Mouse (Mus musculus): ENCODE measurements at regions not wholly inside any gene's neighbourhood (a gene's known extent, or its start where the extent isn't known, plus 50 kb on each side); places are given as distances from the start of the nearest gene placed in this dataset.

- no peak for ATAC-seq (ENCODE audit: insufficient number of reproducible peaks, low FRiP score, low TSS enrichment)
These were observed 129.6 kb upstream of the Med14 start for GRCm38 (mm10) chrX:12891468-12891867.

DNA sequence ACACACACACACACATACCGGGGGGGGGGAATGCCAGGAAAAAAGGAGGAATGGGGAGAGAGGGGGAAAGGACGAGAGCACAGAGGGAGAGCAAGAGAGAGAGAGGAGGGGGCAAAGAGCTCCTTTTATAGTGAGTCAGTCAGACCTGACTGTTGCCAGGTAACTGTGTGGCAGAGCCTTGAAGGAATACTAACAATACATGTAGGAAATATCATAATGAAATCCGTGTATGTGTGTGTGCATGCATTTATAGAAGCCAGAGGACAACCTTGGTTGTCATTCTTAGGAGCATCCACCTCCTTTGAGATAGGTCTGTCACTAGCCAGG, 127.6 kb upstream of the Med14 start:
- ATAC-seq (ENCODE audit: insufficient number of reproducible peaks, low FRiP score, low TSS enrichment) = no peak

DNA sequence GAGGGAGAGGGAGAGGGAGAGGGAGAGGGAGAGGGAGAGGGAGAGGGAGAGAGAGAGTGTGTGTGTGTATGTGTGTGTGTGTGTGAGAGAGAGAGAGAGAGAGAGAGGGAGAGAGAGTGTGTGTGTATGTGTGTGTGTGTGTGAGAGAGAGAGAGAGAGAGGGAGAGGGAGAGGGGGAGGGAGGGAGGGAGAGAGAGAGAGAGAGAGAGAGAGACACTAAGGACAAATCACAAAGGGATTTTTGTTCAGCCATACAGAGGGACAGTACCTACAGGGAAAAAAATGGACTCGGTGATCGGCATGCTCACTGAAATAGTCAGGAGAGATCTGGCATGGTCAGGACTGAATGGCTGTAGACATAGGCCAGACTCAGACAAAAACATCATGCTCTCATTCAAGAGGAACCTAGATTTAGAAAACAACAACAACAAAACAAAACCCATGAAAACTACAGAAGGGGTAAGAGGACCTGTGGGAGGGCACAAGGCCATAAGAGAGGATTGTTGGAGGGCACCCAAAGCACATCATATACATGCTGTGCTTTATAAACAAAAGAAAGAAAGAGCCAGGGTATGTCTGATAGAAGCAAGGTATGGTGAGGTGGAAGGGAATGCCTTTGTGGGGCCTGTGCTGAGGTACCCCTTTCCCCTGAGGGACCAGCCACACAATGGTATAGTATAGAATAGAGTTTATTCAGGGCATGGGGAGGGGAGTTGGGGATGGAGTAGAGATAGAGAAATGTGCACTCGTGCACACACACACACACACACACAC, 127.0 kb upstream of the Med14 start:
- ATAC-seq (ENCODE audit: insufficient number of reproducible peaks, low FRiP score, low TSS enrichment) = no peak

DNA sequence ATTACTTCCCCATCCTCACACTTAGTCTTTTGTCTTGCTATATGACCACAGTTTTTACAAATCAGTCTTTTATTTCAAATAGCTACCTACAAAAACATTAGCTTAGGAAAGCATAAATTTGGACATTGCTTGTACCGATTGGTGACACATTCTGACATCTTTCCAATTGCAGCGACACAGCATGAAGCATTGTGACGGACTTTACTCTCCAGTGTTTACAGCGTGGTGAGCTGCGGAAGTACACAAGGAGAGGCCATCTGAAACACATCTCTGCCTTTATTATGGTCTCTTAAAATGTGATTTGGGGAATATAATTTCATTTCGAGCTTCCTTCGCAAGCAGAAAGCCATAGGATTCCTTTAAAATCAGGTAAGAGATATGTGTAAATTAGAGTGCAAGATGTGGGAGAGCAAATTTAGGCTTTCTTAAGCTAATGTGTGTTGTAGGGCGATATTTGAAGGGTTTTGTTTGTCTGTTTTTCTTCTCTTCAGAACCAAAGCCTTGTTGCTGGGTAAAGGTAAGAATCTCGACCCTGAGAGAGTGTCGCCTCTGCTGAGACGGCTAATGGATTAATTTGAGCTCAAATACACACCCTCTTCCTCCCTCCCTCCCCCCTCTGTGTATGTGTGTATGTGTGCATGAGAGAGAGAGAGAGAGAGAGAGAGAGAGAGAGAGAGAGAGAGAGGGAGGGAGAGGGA, 126.3 kb upstream of the Med14 start:
- no peak for ATAC-seq (ENCODE audit: insufficient number of reproducible peaks, low FRiP score, low TSS enrichment)

- no peak for ATAC-seq (ENCODE audit: insufficient number of reproducible peaks, low FRiP score, low TSS enrichment)
These were observed 125.6 kb upstream of the Med14 start for GRCm38 (mm10) chrX:12887516-12887915.

DNA sequence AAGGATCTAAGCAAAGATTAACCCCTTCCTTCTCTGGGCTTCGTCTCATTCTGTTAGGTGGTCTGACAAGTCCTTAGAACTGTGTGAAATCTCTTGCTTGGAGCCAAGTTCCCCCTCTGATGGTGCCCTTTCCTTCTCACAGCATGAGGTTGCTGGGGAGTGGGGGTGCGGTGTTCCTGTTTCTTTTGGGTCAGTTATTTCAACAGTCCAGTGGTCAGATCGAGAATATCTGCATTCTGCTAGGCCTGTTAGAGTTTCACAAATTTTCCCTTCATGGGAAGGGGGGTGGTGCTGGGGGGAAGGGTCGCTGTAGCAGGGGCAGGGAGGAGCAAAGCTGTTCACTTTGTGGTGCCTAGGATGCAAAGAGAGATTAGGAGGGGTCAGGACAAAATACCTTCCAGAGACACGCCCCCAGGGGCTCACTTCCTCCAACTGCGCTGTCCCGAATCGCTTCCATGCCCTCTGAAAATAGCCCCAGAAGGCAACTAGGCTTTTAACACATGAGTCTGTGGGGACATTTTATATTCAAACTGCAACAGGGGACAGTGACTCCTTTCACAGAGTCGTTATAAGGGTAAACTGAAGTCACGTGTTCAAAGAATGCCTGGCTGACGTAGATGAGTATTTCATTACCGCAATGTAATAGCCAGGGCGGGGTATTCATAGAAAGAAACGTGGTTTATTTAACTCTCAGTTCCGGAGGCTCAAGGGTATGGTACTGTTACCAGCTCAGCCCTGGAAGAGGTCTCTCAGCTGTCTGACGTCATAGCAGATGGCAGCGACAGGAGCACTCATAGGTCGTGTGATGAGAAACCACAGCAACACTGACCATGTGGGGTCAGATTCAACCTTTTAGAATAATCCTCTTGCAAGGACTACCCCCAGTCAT, 124.5 kb upstream of the Med14 start:
- no peak for ATAC-seq (ENCODE audit: insufficient number of reproducible peaks, low FRiP score, low TSS enrichment)

- ATAC-seq (ENCODE audit: insufficient number of reproducible peaks, low FRiP score, low TSS enrichment) = no peak
These were observed 117.4 kb upstream of the Med14 start for GRCm38 (mm10) chrX:12879233-12879632.

GRCm38 (mm10) chrX:12877506-12877905, 115.6 kb upstream of the Med14 start:
- no peak for ATAC-seq (ENCODE audit: insufficient number of reproducible peaks, low FRiP score, low TSS enrichment)

DNA sequence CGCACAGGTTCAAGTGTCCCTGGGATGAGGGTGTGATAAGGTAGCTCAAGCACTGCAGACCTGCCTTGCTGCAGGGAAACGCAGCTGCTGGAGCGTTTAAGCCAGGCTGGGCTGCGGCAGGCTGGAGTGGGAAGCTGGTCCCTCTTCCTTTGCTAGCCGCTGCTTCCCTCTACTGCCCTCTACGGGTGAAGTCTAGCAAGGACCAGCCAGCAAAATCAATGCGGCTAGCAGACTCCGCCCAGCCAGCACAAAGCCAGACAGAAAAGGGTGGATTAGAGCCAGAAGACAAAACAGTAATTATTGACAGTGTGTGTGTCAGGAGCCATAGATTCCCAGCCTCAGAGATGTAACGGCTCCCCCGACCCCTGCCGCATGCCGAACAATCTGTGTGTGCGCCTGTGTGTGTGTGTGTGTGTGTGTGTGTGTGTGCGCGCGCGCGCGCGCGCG, 111.8 kb upstream of the Med14 start:
- ATAC-seq (ENCODE audit: insufficient number of reproducible peaks, low FRiP score, low TSS enrichment) = peak; percentile 88

DNA sequence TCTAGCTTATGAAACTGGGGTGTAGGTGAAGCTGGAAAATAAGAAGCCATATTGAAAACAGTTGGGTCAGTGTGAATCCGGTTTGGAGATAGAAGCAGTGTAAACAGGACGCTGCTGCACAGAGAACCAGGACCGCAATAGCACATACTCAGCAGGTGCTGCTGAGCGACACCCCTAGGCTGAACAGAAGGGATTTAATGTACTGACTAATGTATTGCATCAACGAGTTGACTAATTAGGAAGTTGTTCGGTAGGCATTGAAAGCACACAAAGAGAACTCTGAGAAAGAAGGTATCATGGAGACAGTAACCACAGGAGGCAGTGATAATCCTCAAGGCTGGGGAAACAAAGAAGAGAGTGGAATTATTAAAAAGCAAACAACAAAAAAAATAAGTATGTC, 111.4 kb upstream of the Med14 start:
- no peak for ATAC-seq (ENCODE audit: insufficient number of reproducible peaks, low FRiP score, low TSS enrichment)

- no peak for ATAC-seq (ENCODE audit: insufficient number of reproducible peaks, low FRiP score, low TSS enrichment)
These were observed 105.1 kb upstream of the Med14 start for GRCm38 (mm10) chrX:12866885-12867498.

GRCm38 (mm10) chrX:12866176-12866575, 104.3 kb upstream of the Med14 start:
- no peak for ATAC-seq (ENCODE audit: insufficient number of reproducible peaks, low FRiP score, low TSS enrichment)

- ATAC-seq (ENCODE audit: insufficient number of reproducible peaks, low FRiP score, low TSS enrichment) = no peak
These were observed 98.3 kb upstream of the Med14 start for GRCm38 (mm10) chrX:12860168-12860567.

DNA sequence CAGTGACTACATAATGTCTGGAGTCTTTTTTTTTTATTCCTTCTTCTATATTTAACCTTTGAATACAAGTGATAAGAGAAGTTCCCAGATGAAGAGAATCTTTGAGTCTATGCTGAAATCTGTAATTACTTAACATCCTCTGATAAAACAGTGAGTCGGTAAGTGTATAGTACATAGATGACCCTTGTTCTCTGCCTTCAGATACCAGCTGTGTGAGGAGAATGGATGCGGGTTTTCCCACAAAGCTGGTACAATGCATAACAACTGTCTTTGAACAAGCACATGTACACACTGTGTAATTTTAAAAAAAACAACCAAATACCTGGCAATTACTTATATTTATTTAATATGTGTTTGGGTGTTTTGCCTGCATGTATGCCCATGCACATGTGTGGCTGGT, 96.9 kb upstream of the Med14 start:
- no peak for ATAC-seq (ENCODE audit: insufficient number of reproducible peaks, low FRiP score, low TSS enrichment)

- ATAC-seq (ENCODE audit: insufficient number of reproducible peaks, low FRiP score, low TSS enrichment) = no peak
These were observed 96.2 kb upstream of the Med14 start for GRCm38 (mm10) chrX:12857881-12858755.

DNA sequence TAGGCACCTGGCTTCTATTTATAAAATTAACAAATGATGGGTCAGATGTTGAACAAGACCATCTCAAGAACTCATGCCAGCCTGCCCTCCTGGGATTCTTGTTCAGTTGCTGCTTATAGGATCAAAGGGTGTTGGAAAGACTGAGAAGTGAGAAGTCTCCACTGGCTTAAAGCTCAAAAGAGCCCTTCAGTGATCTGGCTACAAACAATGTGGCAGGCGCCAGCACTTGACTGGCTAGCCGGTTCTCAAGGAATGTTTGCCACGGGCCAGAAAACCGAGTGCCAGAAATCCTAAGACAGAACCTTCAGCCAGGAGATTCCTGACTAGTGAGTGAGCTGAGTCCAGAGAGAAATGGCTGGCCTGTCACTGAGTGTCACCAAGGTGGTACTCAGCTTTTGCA, 93.6 kb upstream of the Med14 start:
- no peak for ATAC-seq (ENCODE audit: insufficient number of reproducible peaks, low FRiP score, low TSS enrichment)

DNA sequence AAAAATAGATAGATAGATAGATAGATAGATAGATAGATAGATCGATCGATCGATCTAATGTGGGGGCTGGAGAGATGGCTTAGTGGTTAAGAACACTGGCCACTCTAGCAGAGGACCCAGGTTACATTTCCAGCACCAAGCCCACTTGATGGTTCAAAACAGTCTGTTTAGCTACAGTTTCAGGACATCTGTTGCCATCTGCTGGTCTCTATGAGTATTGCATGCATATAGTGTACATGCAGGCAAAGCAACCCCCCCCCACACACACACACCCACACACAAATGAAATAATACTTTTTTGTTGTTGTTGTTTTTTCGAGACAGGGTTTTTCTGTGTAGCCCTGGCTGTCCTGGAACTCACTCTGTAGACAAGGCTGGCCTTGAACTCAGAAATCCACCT, 89.8 kb upstream of the Med14 start:
- ATAC-seq (ENCODE audit: insufficient number of reproducible peaks, low FRiP score, low TSS enrichment) = no peak

DNA sequence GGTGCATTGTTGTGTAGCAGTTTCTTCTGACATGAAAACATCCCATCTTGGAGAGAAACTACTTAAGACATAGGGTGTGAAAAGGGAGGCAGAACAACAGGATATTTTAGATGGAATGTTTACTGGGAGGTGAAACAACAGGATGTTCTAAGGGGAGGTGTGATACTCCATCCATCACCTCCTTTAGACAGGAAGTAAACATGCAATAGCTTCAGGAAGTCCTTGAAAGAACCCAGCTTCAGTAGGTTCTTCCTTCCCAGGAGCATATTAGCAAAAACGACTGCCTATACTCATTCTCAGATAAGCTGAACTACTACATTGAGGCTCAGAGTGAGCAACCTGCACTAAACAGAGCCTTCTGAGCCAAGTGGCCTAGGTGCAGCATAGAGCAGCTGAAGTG, 82.6 kb upstream of the Med14 start:
- no peak for ATAC-seq (ENCODE audit: insufficient number of reproducible peaks, low FRiP score, low TSS enrichment)

DNA sequence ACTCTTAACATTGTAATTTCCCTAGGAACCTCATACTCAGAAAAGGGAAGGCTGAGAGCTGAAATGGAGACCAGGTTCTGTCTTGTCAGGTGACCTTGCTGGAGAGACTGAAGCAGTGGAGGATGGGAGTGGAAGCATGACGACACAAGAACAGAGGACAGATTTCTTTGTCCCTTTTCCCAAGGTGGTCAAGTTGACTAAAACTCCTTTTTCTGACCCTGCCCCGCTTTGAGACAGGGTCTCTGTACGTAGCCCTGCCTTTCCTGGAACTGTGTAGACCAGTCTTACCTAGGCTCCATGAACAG, 79.1 kb upstream of the Med14 start:
- no peak for ATAC-seq (ENCODE audit: insufficient number of reproducible peaks, low FRiP score, low TSS enrichment)
